Mouse (Mus musculus): ENCODE measurements around the gene Ankrd13d. TPM values are rescaled to one million over a fixed set of nuclear protein-coding genes. Genes with fewer than 3 reads are reported as not detected.

The Ankrd13d gene
- polyA plus RNA-seq, 1 experiment from 2014 or later = 7.5 TPM

GRCm38 (mm10) chr19:4231253-4232185 lies 51.4 kb downstream of the Ankrd13d start, which contains the start of gene Pold4:
TSS of gene Pold4 (plus strand) at chr19:4231899.
- 15% methylated on average over 26 of the region's 26 CpGs for WGBS
- Histone ChIP-seq H3K9me3 (ENCODE audit: control insufficient read depth, low read length) (no peaks in the 10 kb centered on the region), H3K27ac (replicated peaks; ENCODE audit: low read depth, low read length) (no peak within 1 kb of the TSS), H3K27me3 (ENCODE audit: control insufficient read depth, insufficient read depth, low read length) (no peaks in the 10 kb centered on the region), H3K9ac (ENCODE audit: low read length) (peak within 1 kb of the TSS; percentile 41; the same call in 1 of the 2 replicates), H3K4me3 (ENCODE audit: low read depth, low read length) (peak within 1 kb of the TSS; percentile 55), H3K4me1 (ENCODE audit: control insufficient read depth, insufficient read depth, low read length) (peaks cover 9% of the 10 kb centered on the region), H3K36me3 (ENCODE audit: control insufficient read depth, insufficient read depth, low read length) (no peaks in the 10 kb centered on the region), H3K4me2 (ENCODE audit: low read depth, severe bottlenecking) (peak within 1 kb of the TSS; percentile 87)
- DNase-seq (ENCODE audit: low spot score) = peak; percentile 90
- ATAC-seq (ENCODE audit: insufficient number of reproducible peaks, low FRiP score, low TSS enrichment, low read depth) = peak; percentile 67; the same call in 1 of the 2 replicates

GRCm38 (mm10) chr19:4230415-4230814 lies 52.5 kb downstream of the Ankrd13d start:
- WGBS = 69% methylated on average over 8 of the region's 8 CpGs
- Histone ChIP-seq H3K4me1 (ENCODE audit: control insufficient read depth, insufficient read depth, low read length) (0 out of 2 replicates have a peak, but pooled peaks cover 6% of the 10 kb centered on the region), H3K9me3 (ENCODE audit: control insufficient read depth, low read length) (no peaks in the 10 kb centered on the region), H3K36me3 (ENCODE audit: control insufficient read depth, insufficient read depth, low read length) (no peaks in the 10 kb centered on the region), H3K4me3 (ENCODE audit: low read depth, low read length) (no peak overlapping the region), H3K27ac (replicated peaks; ENCODE audit: low read depth, low read length) (no peak overlapping the region), H3K27me3 (ENCODE audit: control insufficient read depth, insufficient read depth, low read length) (no peaks in the 10 kb centered on the region), H3K9ac (ENCODE audit: low read length) (no peak overlapping the region), H3K4me2 (ENCODE audit: low read depth, severe bottlenecking) (no peak overlapping the region)
- ATAC-seq (ENCODE audit: insufficient number of reproducible peaks, low FRiP score, low TSS enrichment, low read depth) = no peak
- DNase-seq (ENCODE audit: low spot score) = no peak

DNA sequence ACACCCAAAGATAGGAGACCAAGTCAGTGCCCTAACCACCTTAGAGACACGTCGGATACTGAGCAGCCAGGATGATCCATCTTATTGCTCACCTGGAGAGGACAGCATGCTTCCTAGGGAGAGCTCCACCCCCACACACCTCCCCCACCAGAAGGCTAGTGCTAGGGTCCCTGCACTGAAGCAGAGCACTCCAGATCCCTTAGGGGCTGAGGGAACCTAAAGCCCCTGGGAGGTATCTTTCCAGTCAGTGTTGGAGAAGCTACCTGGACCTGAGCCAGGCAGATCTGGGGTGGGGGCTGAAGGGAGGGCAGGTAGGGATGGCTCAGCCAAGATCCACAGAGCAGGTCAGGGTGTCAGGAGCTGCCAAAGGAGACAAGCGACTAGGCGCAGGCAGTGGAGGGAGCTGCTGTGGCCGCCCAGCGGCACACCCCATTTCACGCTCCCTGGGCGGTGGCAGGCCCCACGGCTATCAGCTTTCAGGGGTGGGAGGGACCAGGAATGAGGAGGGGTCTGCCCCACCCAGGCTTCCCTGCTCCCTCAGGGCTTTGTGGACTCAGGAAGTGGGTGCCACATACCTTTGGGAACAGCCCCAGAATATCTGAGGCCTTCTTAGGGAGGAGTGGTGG lies 53.4 kb downstream of the Ankrd13d start:
- no peak overlapping the region for H3K9ac ChIP-seq (ENCODE audit: low read length)
- 0 out of 2 replicates have a peak, but pooled peaks cover 6% of the 10 kb centered on the region for H3K4me1 ChIP-seq (ENCODE audit: control insufficient read depth, insufficient read depth, low read length)
- ATAC-seq (ENCODE audit: insufficient number of reproducible peaks, low FRiP score, low TSS enrichment, low read depth) (no peak), DNase-seq (ENCODE audit: low spot score) (no peak)
- no peaks in the 10 kb centered on the region for H3K9me3 ChIP-seq (ENCODE audit: control insufficient read depth, low read length)
- H3K4me3 ChIP-seq (ENCODE audit: low read depth, low read length) = no peak overlapping the region
- no peaks in the 10 kb centered on the region for H3K36me3 ChIP-seq (ENCODE audit: control insufficient read depth, insufficient read depth, low read length)
- no peak overlapping the region for H3K4me2 ChIP-seq (ENCODE audit: low read depth, severe bottlenecking)
- no peak overlapping the region for H3K27ac ChIP-seq (replicated peaks; ENCODE audit: low read depth, low read length)
- no peaks in the 10 kb centered on the region for H3K27me3 ChIP-seq (ENCODE audit: control insufficient read depth, insufficient read depth, low read length)
- 39% methylated on average over 9 of the region's 9 CpGs for WGBS

- Histone ChIP-seq H3K9me3 (ENCODE audit: control insufficient read depth, low read length) (no peaks in the 10 kb centered on the region), H3K4me2 (ENCODE audit: low read depth, severe bottlenecking) (no peak overlapping the region), H3K4me3 (ENCODE audit: low read depth, low read length) (no peak overlapping the region), H3K36me3 (ENCODE audit: control insufficient read depth, insufficient read depth, low read length) (no peaks in the 10 kb centered on the region), H3K27ac (replicated peaks; ENCODE audit: low read depth, low read length) (no peak overlapping the region), H3K4me1 (ENCODE audit: control insufficient read depth, insufficient read depth, low read length) (0 out of 2 replicates have a peak, but pooled peaks cover 6% of the 10 kb centered on the region), H3K9ac (ENCODE audit: low read length) (no peak overlapping the region), H3K27me3 (ENCODE audit: control insufficient read depth, insufficient read depth, low read length) (no peaks in the 10 kb centered on the region)
- DNase-seq (ENCODE audit: low spot score) (no peak), ATAC-seq (ENCODE audit: insufficient number of reproducible peaks, low FRiP score, low TSS enrichment, low read depth) (no peak)
- WGBS = 80% methylated on average over 4 of the region's 4 CpGs
Measured at GRCm38 (mm10) chr19:4228891-4229290, 54.0 kb downstream of the Ankrd13d start.

- WGBS = 22% methylated on average over 8 of the region's 8 CpGs
- DNase-seq (ENCODE audit: low spot score) (peak; percentile 82), ATAC-seq (ENCODE audit: insufficient number of reproducible peaks, low FRiP score, low TSS enrichment, low read depth) (peak; percentile 44; the same call in 1 of the 2 replicates)
- H3K9me3 ChIP-seq (ENCODE audit: control insufficient read depth, low read length) = no peaks in the 10 kb centered on the region
- no peak overlapping the region for H3K9ac ChIP-seq (ENCODE audit: low read length)
- no peak overlapping the region for H3K4me3 ChIP-seq (ENCODE audit: low read depth, low read length)
- no peaks in the 10 kb centered on the region for H3K36me3 ChIP-seq (ENCODE audit: control insufficient read depth, insufficient read depth, low read length)
- no peak overlapping the region for H3K4me2 ChIP-seq (ENCODE audit: low read depth, severe bottlenecking)
- H3K27me3 ChIP-seq (ENCODE audit: control insufficient read depth, insufficient read depth, low read length) = no peaks in the 10 kb centered on the region
- no peak overlapping the region for H3K27ac ChIP-seq (replicated peaks; ENCODE audit: low read depth, low read length)
- 0 out of 2 replicates have a peak, but pooled peaks cover 6% of the 10 kb centered on the region for H3K4me1 ChIP-seq (ENCODE audit: control insufficient read depth, insufficient read depth, low read length)
Measured at GRCm38 (mm10) chr19:4227894-4228678, 54.9 kb downstream of the Ankrd13d start.

- Histone ChIP-seq H3K9ac (ENCODE audit: low read length) (no peak overlapping the region), H3K36me3 (ENCODE audit: control insufficient read depth, insufficient read depth, low read length) (peaks cover 4% of the 10 kb centered on the region), H3K4me1 (ENCODE audit: control insufficient read depth, insufficient read depth, low read length) (0 out of 2 replicates have a peak, but pooled peaks cover 6% of the 10 kb centered on the region), H3K9me3 (ENCODE audit: control insufficient read depth, low read length) (no peaks in the 10 kb centered on the region), H3K4me2 (ENCODE audit: low read depth, severe bottlenecking) (no peak overlapping the region), H3K27me3 (ENCODE audit: control insufficient read depth, insufficient read depth, low read length) (no peaks in the 10 kb centered on the region), H3K4me3 (ENCODE audit: low read depth, low read length) (no peak overlapping the region), H3K27ac (replicated peaks; ENCODE audit: low read depth, low read length) (no peak overlapping the region)
- WGBS = 72% methylated on average over 5 of the region's 5 CpGs
- no peak for ATAC-seq (ENCODE audit: insufficient number of reproducible peaks, low FRiP score, low TSS enrichment, low read depth)
- DNase-seq (ENCODE audit: low spot score) = no peak
Measured at GRCm38 (mm10) chr19:4227446-4227845, 55.5 kb downstream of the Ankrd13d start.

- no peak overlapping the region for H3K4me2 ChIP-seq (ENCODE audit: low read depth, severe bottlenecking)
Measured at GRCm38 (mm10) chr19:4226779-4227178, 56.2 kb downstream of the Ankrd13d start.

GRCm38 (mm10) chr19:4222165-4222564 lies 60.8 kb downstream of the Ankrd13d start:
- H3K4me1 ChIP-seq (ENCODE audit: control insufficient read depth, insufficient read depth, low read length) = peaks cover 13% of the 10 kb centered on the region
- no peak for ATAC-seq (ENCODE audit: insufficient number of reproducible peaks, low FRiP score, low TSS enrichment, low read depth)

More at GRCm38 (mm10) chr19:4226779-4227178, 56.2 kb downstream of the Ankrd13d start:
- Histone ChIP-seq H3K4me1 (ENCODE audit: control insufficient read depth, insufficient read depth, low read length) (0 out of 2 replicates have a peak, but pooled peaks cover 3% of the 10 kb centered on the region), H3K9me3 (ENCODE audit: control insufficient read depth, low read length) (no peaks in the 10 kb centered on the region), H3K36me3 (ENCODE audit: control insufficient read depth, insufficient read depth, low read length) (peaks cover 8% of the 10 kb centered on the region), H3K27ac (replicated peaks; ENCODE audit: low read depth, low read length) (no peak overlapping the region), H3K4me3 (ENCODE audit: low read depth, low read length) (no peak overlapping the region), H3K9ac (ENCODE audit: low read length) (no peak overlapping the region), H3K27me3 (ENCODE audit: control insufficient read depth, insufficient read depth, low read length) (no peaks in the 10 kb centered on the region)
- ATAC-seq (ENCODE audit: insufficient number of reproducible peaks, low FRiP score, low TSS enrichment, low read depth) (no peak), DNase-seq (ENCODE audit: low spot score) (no peak)
- 92% methylated on average over 7 of the region's 7 CpGs for WGBS

More at GRCm38 (mm10) chr19:4222165-4222564, 60.8 kb downstream of the Ankrd13d start:
- Histone ChIP-seq H3K9ac (ENCODE audit: low read length) (no peak overlapping the region), H3K9me3 (ENCODE audit: control insufficient read depth, low read length) (no peaks in the 10 kb centered on the region), H3K27ac (replicated peaks; ENCODE audit: low read depth, low read length) (no peak overlapping the region), H3K4me2 (ENCODE audit: low read depth, severe bottlenecking) (no peak overlapping the region), H3K4me3 (ENCODE audit: low read depth, low read length) (no peak overlapping the region), H3K36me3 (ENCODE audit: control insufficient read depth, insufficient read depth, low read length) (peaks cover 8% of the 10 kb centered on the region), H3K27me3 (ENCODE audit: control insufficient read depth, insufficient read depth, low read length) (no peaks in the 10 kb centered on the region)
- WGBS = 76% methylated on average over 11 of the region's 11 CpGs
- DNase-seq (ENCODE audit: low spot score) = no peak
